Mouse (Mus musculus) heart, embryonic 11.5 days (tissue): Measurements from ENCODE around the gene St3gal4. TPM values are rescaled to one million over a fixed set of nuclear protein-coding genes. Genes with fewer than 3 reads are reported as not detected.
A peak's percentile ranks its signal among the peaks of the same experiment; 100 is the strongest.

Experiments used
- ATAC-seq: fragments of 200-750 bp; cut with Nextera tagmentation; replicated peaks from 2 replicates; pipeline ENCODE4 v1.8.0; 2017; ENCODE audit warnings: moderate library complexity; ENCODE audit not compliant: insufficient number of reproducible peaks, low FRiP score, low TSS enrichment
- H3K27ac ChIP-seq: fragments of 300-500 bp; sonication (generic); 2 replicates; pipeline ENCODE4 v1.5.1; 2014; ENCODE audit warnings: mild to moderate bottlenecking, low read depth, low read length
- H3K27me3 ChIP-seq: fragments of 300-500 bp; sonication (generic); 2 replicates; pipeline ENCODE4 v1.6.1; 2014; ENCODE audit warnings: mild to moderate bottlenecking, low read length, mixed read lengths; ENCODE audit not compliant: control insufficient read depth, insufficient read depth
- H3K36me3 ChIP-seq: fragments of 300-500 bp; sonication (generic); 2 replicates; pipeline ENCODE4 v1.6.1; 2014; ENCODE audit warnings: mild to moderate bottlenecking, low read length, moderate library complexity, mixed read lengths; ENCODE audit not compliant: control insufficient read depth, insufficient read depth
- H3K4me1 ChIP-seq: fragments of 300-500 bp; sonication (generic); 2 replicates; pipeline ENCODE4 v1.6.1; 2014; ENCODE audit warnings: low read length; ENCODE audit not compliant: control insufficient read depth, insufficient read depth
- H3K4me2 ChIP-seq: fragments of 300-500 bp; sonication (generic); 2 replicates; pipeline ENCODE4 v1.6.1; 2014; ENCODE audit warnings: mild to moderate bottlenecking, moderate library complexity
- H3K4me3 ChIP-seq: fragments of 300-500 bp; sonication (generic); 2 replicates; pipeline ENCODE4 v1.5.1; 2014; ENCODE audit warnings: low read depth, low read length
- H3K9ac ChIP-seq: fragments of 300-500 bp; sonication (generic); 2 replicates; pipeline ENCODE4 v1.6.1; 2014; ENCODE audit warnings: mild to moderate bottlenecking, low read depth, low read length, moderate library complexity
- H3K9me3 ChIP-seq: fragments of 300-500 bp; sonication (generic); replicated peaks from 2 replicates; pipeline ENCODE4 v1.6.1; 2016; ENCODE audit warnings: low read length; ENCODE audit not compliant: control insufficient read depth
- WGBS: fragments of 180-500 bp; shearing (Covaris S2); extraction: QIAGEN DNeasy Blood & Tissue Kit; methylation state at CpG from one replicate; pipeline ENCODE4 v1.1.7; 2014; ENCODE audit not compliant: insufficient replicate concordance; 5-methylcytosine and 5-hydroxymethylcytosine counted together
- polyA plus RNA-seq: library from polyadenylated mRNA; unstranded; fragments of >200 nt; fragmentation: Nextera tagmentation; extraction: Ambion mirVana; gene quantifications from 2 replicates; pipeline ENCODE4 v1.2.1, GENCODE M21; 2014

The St3gal4 gene
- polyA plus RNA-seq, 1 experiment from 2014 or later: 20.5 TPM

DNA sequence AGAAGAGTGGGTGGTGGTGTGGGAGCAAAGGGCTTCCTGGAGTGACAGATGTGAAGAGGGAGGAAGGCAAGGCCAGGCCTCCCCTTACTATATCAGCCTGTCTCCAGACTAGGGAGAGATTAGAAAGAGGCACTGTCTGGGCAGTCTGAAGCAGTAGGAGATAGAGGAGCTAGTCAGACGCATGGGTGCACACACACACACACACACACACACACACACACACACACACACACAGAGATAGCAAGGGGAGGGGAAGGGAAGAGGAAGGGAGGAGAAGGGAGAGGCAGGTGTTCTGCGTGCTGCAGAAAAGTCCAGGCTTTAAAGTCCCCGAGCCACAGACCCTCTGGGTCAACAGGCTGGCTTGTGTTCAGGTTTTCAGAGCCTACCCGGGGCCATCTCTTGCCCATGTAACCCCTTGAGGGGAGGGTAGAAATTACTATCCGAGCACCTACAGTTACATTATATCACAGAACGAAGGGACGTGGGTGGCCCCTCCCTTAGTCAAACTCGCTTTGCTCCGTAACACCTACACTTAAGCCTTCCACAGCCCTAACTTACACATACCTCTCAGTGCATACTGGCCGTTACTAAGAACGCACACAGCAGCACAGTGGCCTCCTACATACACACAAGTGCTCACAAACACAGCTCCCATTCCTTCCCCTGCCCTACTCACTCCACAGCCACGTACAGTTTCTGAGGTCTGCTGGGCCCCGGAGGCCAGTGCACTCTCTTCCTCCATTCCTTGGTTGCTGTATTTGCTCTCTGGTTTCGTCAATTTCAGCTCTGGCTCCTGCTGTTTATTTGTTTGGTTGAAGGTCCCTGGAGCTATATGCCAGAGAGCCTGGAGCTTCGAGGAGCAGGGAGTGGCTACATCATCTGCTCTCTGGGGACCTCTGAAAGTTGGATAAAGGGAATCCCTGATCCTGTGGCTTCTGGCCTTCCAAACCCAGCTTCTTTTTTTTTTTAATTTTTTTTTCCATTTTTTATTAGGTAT lies 12.9 kb downstream of the St3gal4 start:
- no peak overlapping the region for H3K4me3 ChIP-seq
- H3K4me1 ChIP-seq: peaks cover 44% of the 10 kb centered on the region
- peak overlapping the region; percentile 45 for H3K4me2 ChIP-seq
- H3K9me3 ChIP-seq: no peaks in the 10 kb centered on the region
- peak overlapping the region; percentile 59 for H3K27ac ChIP-seq
- peak; percentile 70 for ATAC-seq
- no peaks in the 10 kb centered on the region for H3K36me3 ChIP-seq
- 37% methylated on average over 15 of the region's 15 CpGs for WGBS
- H3K27me3 ChIP-seq: no peaks in the 10 kb centered on the region
- H3K9ac ChIP-seq: peak overlapping the region; percentile 39; the same call in 1 of the 2 replicates

DNA sequence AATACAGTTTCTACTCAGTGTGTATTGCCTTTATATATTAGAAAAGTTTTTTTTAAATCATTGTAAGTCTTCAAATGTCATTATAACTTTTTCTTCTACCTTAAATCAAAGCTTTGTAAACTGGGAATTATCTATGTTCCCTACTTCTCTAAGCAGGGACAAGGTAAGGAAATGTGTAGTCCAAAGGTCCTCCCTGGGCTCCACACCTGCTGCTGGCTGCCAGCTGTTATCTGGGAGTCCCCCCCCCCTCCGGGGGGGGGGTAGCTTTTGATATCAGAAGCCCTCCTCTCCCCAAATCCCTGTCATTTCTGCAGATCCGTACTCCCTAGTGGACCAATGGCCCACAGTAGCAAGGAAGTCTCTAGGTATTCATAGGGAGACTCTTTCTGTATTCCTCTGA lies 13.6 kb downstream of the St3gal4 start:
- Histone ChIP-seq H3K27me3 (no peaks in the 10 kb centered on the region), H3K4me3 (no peak overlapping the region), H3K9ac (peak overlapping the region; percentile 39; the same call in 1 of the 2 replicates), H3K4me2 (peak overlapping the region; percentile 45), H3K4me1 (peaks cover 38% of the 10 kb centered on the region), H3K36me3 (no peaks in the 10 kb centered on the region), H3K9me3 (no peaks in the 10 kb centered on the region), H3K27ac (peak overlapping the region; percentile 35; the same call in 1 of the 2 replicates)
- 44% methylated on average over 2 of the region's 2 CpGs for WGBS
- ATAC-seq: no peak

DNA sequence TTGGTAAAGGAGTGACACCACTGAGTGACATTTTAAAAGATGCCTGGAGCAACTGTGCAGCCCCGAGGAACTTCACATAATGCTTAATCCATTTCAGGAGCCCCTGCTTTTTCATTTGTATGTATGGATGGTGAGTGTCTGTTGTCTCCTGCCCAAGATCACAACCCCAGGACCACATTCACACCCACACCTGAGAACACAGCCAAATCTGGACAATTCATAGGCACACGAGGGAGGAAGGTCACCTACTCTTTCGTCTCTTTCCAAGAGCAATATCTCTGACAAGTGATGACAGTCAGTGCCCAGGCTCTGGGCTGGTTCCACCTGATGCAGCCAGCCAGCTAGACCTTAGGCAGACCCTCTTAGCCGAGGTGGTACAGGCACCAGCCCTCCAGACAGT lies 14.4 kb downstream of the St3gal4 start:
- H3K27ac ChIP-seq: no peak overlapping the region

DNA sequence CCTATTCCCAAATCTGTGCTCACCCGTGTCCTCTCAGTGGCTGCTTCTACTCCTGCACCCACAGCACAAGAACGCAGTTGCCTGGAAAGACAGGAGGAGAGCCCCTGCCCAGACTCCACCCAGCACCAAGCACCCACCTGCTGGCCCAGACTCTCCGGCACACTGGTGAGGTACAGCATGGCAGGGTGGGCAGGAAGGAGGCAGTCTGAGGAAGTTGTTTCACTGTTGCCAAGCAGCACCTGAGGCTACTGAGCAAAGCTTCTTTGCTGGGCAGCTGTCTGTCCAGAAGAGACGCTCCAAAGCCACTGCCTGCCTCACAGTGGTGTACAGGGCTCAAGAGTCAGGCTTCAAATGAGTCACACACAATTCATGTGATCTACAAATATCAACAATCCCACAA lies 20.3 kb downstream of the St3gal4 start:
- Histone ChIP-seq H3K27me3 (no peaks in the 10 kb centered on the region), H3K4me2 (no peak overlapping the region), H3K9me3 (no peaks in the 10 kb centered on the region), H3K9ac (no peak overlapping the region), H3K27ac (no peak overlapping the region), H3K36me3 (no peaks in the 10 kb centered on the region), H3K4me3 (no peak overlapping the region), H3K4me1 (no peaks in the 10 kb centered on the region)
- 83% methylated on average over 4 of the region's 4 CpGs for WGBS
- no peak for ATAC-seq

More for the DNA sequence above, 14.4 kb downstream of the St3gal4 start:
- H3K9ac ChIP-seq: no peak overlapping the region
- H3K4me3 ChIP-seq: no peak overlapping the region
- H3K36me3 ChIP-seq: no peaks in the 10 kb centered on the region
- H3K4me1 ChIP-seq: peaks cover 31% of the 10 kb centered on the region
- H3K4me2 ChIP-seq: no peak overlapping the region
- WGBS: 47% methylated on average over 4 of the region's 4 CpGs
- no peaks in the 10 kb centered on the region for H3K9me3 ChIP-seq
- H3K27me3 ChIP-seq: no peaks in the 10 kb centered on the region
- no peak for ATAC-seq

DNA sequence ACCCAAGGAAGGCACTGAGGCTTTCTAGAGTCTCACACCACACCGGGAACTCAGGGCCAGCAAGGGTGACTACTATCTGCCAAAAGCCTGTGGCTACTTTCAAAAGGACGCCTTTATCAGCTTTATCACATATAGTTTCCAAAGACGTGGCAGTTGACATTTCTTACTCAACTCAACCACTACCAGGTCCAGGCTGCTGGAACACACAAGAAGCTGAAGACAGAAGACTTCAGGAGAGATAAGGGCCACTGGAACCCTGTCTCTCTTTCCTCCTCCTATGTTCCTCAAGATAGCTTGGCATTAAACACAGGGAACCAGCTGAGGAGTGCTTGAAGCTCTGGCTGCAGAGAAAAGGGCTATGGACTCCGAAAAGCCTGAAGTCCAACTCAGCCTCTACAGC lies 21.2 kb downstream of the St3gal4 start:
- H3K27ac ChIP-seq: no peak overlapping the region
- no peaks in the 10 kb centered on the region for H3K36me3 ChIP-seq
- ATAC-seq: no peak
- H3K9me3 ChIP-seq: no peaks in the 10 kb centered on the region
- no peaks in the 10 kb centered on the region for H3K4me1 ChIP-seq
- H3K9ac ChIP-seq: no peak overlapping the region
- WGBS: 36% methylated on average over 4 of the region's 4 CpGs
- H3K4me3 ChIP-seq: no peak overlapping the region
- H3K27me3 ChIP-seq: no peaks in the 10 kb centered on the region
- H3K4me2 ChIP-seq: no peak overlapping the region

GRCm38 (mm10) chr9:35095726-35096125 lies 23.3 kb downstream of the St3gal4 start:
- no peak overlapping the region for H3K27ac ChIP-seq
- WGBS: 73% methylated on average over 1 of the region's 1 CpGs
- H3K4me1 ChIP-seq: no peaks in the 10 kb centered on the region
- H3K4me2 ChIP-seq: no peak overlapping the region
- no peak overlapping the region for H3K4me3 ChIP-seq
- no peaks in the 10 kb centered on the region for H3K9me3 ChIP-seq
- H3K27me3 ChIP-seq: no peaks in the 10 kb centered on the region
- no peak for ATAC-seq
- H3K36me3 ChIP-seq: no peaks in the 10 kb centered on the region
- H3K9ac ChIP-seq: no peak overlapping the region

- no peaks in the 10 kb centered on the region for H3K4me1 ChIP-seq
- no peak overlapping the region for H3K9ac ChIP-seq
- H3K36me3 ChIP-seq: no peaks in the 10 kb centered on the region
- H3K27me3 ChIP-seq: no peaks in the 10 kb centered on the region
- H3K4me2 ChIP-seq: no peak overlapping the region
- ATAC-seq: no peak
- WGBS: 88% methylated on average over 3 of the region's 3 CpGs
- no peak overlapping the region for H3K27ac ChIP-seq
- H3K9me3 ChIP-seq: no peaks in the 10 kb centered on the region
- H3K4me3 ChIP-seq: no peak overlapping the region
These were observed 25.7 kb downstream of the St3gal4 start for GRCm38 (mm10) chr9:35093350-35093749.

DNA sequence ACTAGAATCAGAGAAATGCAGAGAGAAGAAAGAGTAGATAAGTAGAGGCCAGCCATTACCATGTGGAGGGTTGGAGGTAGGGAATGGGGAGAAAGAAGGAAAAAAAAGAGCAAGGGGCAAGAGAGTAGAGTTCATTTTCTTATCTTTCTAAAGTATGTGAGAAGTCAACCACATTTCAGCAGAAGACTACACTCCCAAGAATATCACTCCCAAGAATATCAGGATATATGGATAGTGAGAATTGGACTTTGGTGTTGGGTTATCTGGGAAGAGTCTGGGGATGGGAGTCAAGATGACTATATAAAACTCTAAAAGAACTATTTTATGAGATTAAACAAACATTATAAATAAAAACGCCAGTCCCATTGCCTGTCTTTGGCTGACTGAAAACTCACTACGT lies 26.2 kb downstream of the St3gal4 start:
- WGBS: 81% methylated on average over 2 of the region's 2 CpGs
- Histone ChIP-seq H3K9ac (no peak overlapping the region), H3K36me3 (no peaks in the 10 kb centered on the region)

More for the DNA sequence above, 26.2 kb downstream of the St3gal4 start:
- ATAC-seq: no peak
- H3K27me3 ChIP-seq: no peaks in the 10 kb centered on the region
- H3K9me3 ChIP-seq: no peaks in the 10 kb centered on the region
- no peak overlapping the region for H3K27ac ChIP-seq
- H3K4me1 ChIP-seq: no peaks in the 10 kb centered on the region
- no peak overlapping the region for H3K4me2 ChIP-seq
- no peak overlapping the region for H3K4me3 ChIP-seq
